ENCODE assay signal across 20 mouse cellular contexts in the genomic region with DNA sequence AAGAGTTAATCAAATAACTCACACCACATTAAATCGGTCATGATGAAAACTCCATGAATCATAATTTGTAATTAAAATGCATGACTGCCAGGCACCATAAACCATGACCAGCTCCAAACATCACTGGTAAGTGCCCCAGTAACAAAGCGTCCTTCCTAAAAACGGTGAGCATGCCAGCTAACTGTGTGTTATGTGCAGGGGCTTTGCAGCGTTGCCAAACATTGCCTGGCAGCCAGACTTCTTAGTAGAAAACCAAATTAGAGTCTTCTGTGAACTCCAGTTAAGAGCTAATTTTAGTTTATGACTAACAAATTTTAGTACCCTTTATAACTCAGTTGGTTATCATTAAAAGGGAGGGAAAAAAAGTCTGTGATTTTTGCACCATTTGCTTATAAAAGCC. TPM values are rescaled to one million over a fixed set of nuclear protein-coding genes. Genes with fewer than 3 reads are reported as not detected.
"Had no signal": no experiment of that assay in that cellular context is flagged by ENCODE, and none has a peak within 500 bp of the region (broad histone marks: within the 10 kb centered on the region; RNA-seq: fewer than 3 reads in every experiment).

No protein-coding gene starts in this region.

- H3K27ac ChIP-seq: left cerebral cortex, adult 2 months; limb, embryonic 12.5 days; liver, embryonic 13.5 days; lung, embryonic 15.5 days; macrophage; stomach, embryonic 15.5 days had no signal

- H3K4me2 ChIP-seq: limb, embryonic 12.5 days; liver, embryonic 13.5 days; lung, embryonic 15.5 days; midbrain, embryonic 11.5 days; stomach, embryonic 15.5 days had no signal

- H3K27me3 ChIP-seq: stomach, embryonic 15.5 days had no signal

- ATAC-seq: liver, postnatal 0 days; midbrain, embryonic 16.5 days had no signal

- H3K9me3 ChIP-seq: limb, embryonic 12.5 days; liver, embryonic 13.5 days; lung, embryonic 15.5 days; megakaryocyte, embryonic 14.5 days; stomach, embryonic 15.5 days had no signal

- H3K9ac ChIP-seq: limb, embryonic 12.5 days; liver, embryonic 13.5 days; liver, postnatal 0 days; lung, embryonic 15.5 days; stomach, embryonic 15.5 days had no signal

- DNase-seq: kidney, adult 18-20 months; kidney, postnatal 10 days; kidney, postnatal 4 days; liver; liver, embryonic 13.5 days; liver, postnatal 0 days; lung, postnatal 14 days; retina, postnatal 1 day; spleen, adult 18-20 months; thymus, adult 2 months; thymus, postnatal 25 days had no signal

- H3K36me3 ChIP-seq: limb, embryonic 12.5 days; liver, embryonic 13.5 days; lung, embryonic 15.5 days; stomach, embryonic 15.5 days had no signal

- H3K4me3 ChIP-seq: left cerebral cortex, adult 2 months; limb, embryonic 12.5 days; liver, embryonic 13.5 days; lung, embryonic 15.5 days; megakaryocyte, embryonic 14.5 days; stomach, embryonic 15.5 days had no signal

RNA-seq across cellular contexts. Expression of gene Dnaic1, which starts 3.9 kb away (rescaled TPM):
- total RNA-seq: neutrophil, adult 5-6 weeks had no signal

RNA-seq across cellular contexts. Expression of gene 1110017D15Rik, which starts 56.4 kb away (rescaled TPM):
- total RNA-seq: neutrophil, adult 5-6 weeks had no signal
- polyA plus RNA-seq: liver, embryonic 13.5 days; liver, postnatal 0 days had no signal
